Mouse (Mus musculus): Measurements from ENCODE around the gene Arid1b.

DNA sequence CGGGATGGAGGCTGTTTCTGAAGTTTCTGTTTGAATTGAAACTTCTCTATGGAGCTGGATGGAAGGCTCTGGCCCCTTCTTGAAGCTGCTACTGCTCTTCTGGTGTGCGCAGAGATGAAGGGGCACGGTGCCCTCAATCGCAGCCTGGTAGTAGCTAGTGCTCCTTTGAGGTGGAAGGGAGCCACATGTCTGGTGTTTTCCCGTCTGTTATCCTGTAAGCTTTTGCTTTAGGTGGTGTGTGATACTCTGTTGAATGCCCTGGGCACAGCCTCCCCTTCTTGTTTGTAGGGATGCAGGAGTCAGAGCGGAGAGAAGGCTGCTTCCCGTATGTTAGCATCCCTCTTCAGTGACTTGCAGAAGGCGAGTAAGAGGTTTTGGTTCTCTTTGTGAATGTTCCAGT is 72.7 kb downstream of the Arid1b start:
- no peak for TF ChIP-seq CTCF (IDR thresholded peaks at IDR 0.05; ENCODE audit: borderline replicate concordance, control insufficient read depth, extremely low read depth, insufficient read depth, low read length, poor library complexity)
- TF ChIP-seq POLR2A (IDR thresholded peaks at IDR 0.05; ENCODE audit: control insufficient read depth, extremely low read depth, insufficient read depth, low read length, poor library complexity): no peak
